Mouse (Mus musculus) bone marrow macrophage, adult 2 months (primary cell): ENCODE data around the gene Hist1h2aa. TPM values are rescaled to one million over a fixed set of nuclear protein-coding genes. Genes with fewer than 3 reads are reported as not detected.

ENCODE experiments used
- H3K27ac ChIP-seq: 2 replicates; pipeline ENCODE4 v1.5.1; 2012; ENCODE audit warnings: low read depth, low read length; ENCODE audit not compliant: insufficient read depth
- H3K4me1 ChIP-seq: 2 replicates; pipeline ENCODE4 v1.6.1; 2012; ENCODE audit warnings: low read length; ENCODE audit not compliant: control insufficient read depth, insufficient read depth
- H3K4me3 ChIP-seq: 2 replicates; pipeline ENCODE4 v1.5.1; 2012; ENCODE audit warnings: mild to moderate bottlenecking, low read length, moderate library complexity; ENCODE audit not compliant: insufficient read depth
- CTCF ChIP-seq: IDR thresholded peaks from 2 replicates; pipeline ENCODE4 v1.5.1; 2012; ENCODE audit warnings: low read depth, mild to moderate bottlenecking, low read length, moderate library complexity
- POLR2A ChIP-seq: IDR thresholded peaks from 2 replicates; pipeline ENCODE4 v1.6.1; 2012; ENCODE audit warnings: mild to moderate bottlenecking, low read depth, low read length, borderline replicate concordance
- polyA plus RNA-seq: library from polyadenylated mRNA; stranded (reverse); fragments of >200 nt; gene quantifications from 2 replicates; pipeline ENCODE4 v1.2.4, GENCODE M21; 2012; ENCODE audit not compliant: missing spikeins, insufficient read depth, insufficient read length

Hist1h2aa gene
- polyA plus RNA-seq, 1 experiment: not detected

DNA sequence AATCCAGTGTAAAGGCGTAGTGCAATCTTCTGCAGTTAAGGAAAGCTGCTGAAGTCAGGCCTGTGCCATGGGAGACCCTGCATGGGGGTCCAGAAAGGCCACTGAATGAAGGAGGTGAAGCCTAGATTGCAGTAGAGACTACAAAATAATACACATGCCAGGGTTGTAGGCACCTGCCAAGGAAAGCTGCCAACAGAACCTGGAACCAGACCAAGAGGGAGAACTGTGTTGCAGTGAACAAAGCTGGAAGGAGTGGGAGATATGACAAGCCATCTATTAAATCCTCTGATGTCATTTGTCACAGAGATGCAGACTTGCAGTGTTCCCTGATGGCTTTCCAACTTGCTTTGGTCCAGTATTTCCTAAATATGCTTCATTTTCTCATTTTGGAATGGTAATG is 4.4 kb downstream of the Hist1h2aa start:
- H3K4me1 ChIP-seq: no peaks in the 10 kb centered on the region
- no peak overlapping the region for H3K27ac ChIP-seq
- TF ChIP-seq CTCF (no peak), POLR2A (no peak)
- H3K4me3 ChIP-seq: no peak overlapping the region

DNA sequence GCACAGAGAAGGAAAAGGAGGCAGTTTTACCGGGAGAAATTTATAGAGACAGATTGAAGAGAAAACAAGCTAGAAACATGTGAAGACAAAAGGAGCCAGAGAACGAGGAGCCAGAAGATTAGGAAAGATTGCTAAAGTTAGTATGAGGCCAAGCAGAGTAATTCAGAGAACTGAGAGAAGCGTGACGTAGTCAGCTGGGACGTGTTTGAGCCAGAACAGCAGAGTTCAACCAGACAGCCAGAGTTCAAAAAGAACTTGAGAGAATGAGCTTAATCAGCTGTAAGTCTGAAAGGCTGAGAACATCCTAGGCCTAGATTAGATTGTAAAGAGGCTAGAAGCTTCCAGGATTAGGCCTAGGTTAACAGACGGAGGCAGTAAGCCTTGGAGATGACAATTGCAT is 6.0 kb downstream of the Hist1h2aa start:
- TF ChIP-seq CTCF (no peak), POLR2A (no peak)

DNA sequence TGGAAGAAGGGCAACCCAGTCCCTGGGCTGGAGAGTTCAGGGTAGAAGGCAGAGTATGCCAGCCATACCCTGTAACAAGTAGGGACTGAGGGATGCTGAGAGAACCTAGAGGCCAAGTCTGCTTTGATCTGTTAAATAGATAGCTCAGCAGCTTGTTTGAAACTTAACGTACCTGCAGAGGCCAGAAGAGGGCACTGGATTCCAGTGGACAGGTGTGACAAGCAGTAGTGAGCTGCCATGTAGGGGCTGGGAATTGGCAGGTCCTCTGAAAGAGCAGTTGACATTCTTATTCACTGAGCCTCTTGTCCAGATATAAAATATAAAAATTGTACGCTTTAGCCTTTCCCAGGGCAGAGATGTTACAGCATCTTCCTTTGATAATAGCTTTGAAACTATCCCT is 8.6 kb downstream of the Hist1h2aa start:
- Histone ChIP-seq H3K4me1 (no peaks in the 10 kb centered on the region), H3K27ac (no peak overlapping the region), H3K4me3 (no peak overlapping the region)
- TF ChIP-seq POLR2A: no peak
- TF ChIP-seq CTCF: no peak

More for the DNA sequence above, 6.0 kb downstream of the Hist1h2aa start:
- Histone ChIP-seq H3K4me1 (no peaks in the 10 kb centered on the region), H3K4me3 (no peak overlapping the region), H3K27ac (no peak overlapping the region)

DNA sequence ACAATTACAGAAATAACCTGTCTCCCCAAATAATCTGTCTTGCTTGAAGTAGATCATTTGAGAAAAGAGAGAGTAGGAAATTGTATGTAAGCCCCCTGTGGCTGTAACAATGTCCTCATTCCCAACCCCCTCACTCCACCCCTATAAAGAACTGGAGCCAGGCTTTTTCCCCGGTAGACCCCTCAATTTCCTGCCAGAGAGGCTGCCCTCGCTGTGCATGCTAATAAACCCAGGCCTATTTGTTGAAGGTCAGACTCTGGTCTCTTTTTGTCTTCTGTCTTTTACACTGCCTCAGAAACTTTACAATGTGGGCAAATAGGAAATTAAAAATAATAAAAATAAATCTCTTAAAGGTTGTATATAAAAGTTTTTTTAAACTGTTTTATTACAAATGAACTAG is 12.0 kb downstream of the Hist1h2aa start:
- H3K27ac ChIP-seq: no peak overlapping the region
- no peaks in the 10 kb centered on the region for H3K4me1 ChIP-seq
- no peak for TF ChIP-seq POLR2A
- no peak for TF ChIP-seq CTCF
- no peak overlapping the region for H3K4me3 ChIP-seq

DNA sequence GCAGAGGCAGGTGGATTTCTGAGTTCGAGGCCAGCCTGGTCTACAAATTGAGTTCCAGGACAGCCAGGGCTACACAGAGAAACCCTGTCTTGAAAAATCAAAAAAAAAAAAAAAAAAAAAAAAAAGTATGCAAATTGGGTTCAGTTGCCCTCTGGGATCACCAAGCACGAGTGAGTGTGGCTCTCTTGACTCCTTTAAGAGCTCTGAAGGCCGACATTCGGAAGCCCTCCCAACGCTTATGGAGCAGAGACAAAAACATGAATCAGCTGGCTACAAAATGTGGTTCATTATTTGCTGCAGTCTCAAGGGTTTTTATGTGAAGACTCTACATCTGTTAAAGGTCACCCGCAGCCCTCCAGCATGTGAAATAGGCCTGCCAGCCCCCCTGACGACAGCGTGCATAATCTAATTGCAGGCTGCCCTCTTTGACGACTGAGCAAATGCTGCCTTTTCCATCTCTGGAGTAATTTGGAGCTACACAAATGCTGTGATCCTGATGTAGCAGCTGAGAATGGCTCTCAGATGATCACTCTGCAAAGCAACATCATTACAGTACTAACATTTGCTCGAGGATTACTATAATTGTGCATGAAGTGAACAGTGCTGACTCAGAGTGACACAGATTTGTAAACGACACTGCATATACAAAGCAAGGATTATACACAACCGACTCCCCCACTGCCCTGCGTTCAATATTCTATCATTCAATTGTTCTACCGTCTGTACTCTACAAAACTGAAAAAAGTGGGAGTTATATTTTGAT is 15.4 kb downstream of the Hist1h2aa start:
- TF ChIP-seq POLR2A: no peak
- TF ChIP-seq CTCF: no peak
- Histone ChIP-seq H3K4me3 (no peak overlapping the region), H3K27ac (no peak overlapping the region), H3K4me1 (no peaks in the 10 kb centered on the region)

DNA sequence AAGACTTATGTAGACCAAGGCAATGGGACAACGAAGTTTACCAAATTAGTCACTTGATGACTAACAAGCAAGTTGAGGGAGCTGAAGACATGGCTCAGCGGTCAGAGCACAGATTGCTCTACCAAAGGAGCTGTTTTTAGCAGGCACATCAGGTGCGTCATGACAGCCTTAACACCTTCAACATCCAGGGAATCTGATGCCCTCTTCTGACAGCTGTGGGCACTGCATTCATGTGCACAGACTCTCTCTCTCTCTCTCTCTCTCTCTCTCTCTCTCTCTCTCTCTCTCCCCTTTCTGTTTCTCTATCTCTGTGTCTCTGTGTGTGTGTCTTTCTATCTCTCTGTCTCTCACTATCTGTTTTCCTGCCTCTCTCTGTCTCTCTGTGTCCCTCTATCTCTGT is 16.7 kb downstream of the Hist1h2aa start:
- no peaks in the 10 kb centered on the region for H3K4me1 ChIP-seq
- H3K27ac ChIP-seq: no peak overlapping the region
- TF ChIP-seq CTCF (no peak), POLR2A (no peak)
- H3K4me3 ChIP-seq: no peak overlapping the region

DNA sequence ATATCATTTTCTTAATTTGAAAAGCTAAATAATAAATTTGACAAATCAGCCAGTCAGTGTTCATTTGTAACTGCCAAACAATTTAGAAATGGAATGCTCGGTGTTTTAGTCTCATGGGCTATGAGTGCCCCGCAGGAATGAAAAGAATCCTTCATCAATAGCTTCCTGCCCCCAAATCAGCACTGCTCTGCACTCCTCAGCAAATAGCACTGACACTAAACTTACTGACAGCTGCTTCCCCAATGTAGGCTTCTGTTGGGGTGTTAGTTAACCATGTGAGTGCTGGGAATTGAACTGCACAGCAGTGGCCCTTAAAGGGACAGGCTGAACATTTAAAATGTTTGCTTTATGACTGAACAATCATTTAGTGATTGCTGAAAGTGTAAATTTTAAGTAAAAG is 25.5 kb downstream of the Hist1h2aa start:
- TF ChIP-seq POLR2A: no peak
- TF ChIP-seq CTCF: no peak
- Histone ChIP-seq H3K4me1 (no peaks in the 10 kb centered on the region), H3K27ac (no peak overlapping the region), H3K4me3 (no peak overlapping the region)

DNA sequence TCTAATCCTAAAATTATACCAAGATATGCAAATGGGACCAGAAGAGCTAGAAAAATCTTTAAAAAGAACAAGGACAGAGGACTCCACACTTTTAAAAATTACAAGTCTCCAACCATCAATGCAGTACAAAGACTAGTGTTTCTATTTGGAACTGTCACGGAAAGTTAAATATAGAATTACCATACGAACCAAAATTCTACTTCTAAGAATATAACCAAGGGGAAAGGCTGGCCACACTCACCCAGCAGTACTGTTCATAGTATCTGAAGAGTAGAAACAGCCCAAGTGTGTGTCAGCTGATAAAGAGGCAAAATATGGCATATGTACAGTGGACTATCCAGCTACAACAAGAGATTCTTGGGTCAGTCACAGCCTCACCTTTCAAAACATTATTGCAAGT is 30.6 kb downstream of the Hist1h2aa start:
- TF ChIP-seq CTCF (no peak), POLR2A (no peak)
- Histone ChIP-seq H3K4me1 (no peaks in the 10 kb centered on the region), H3K4me3 (no peak overlapping the region), H3K27ac (no peak overlapping the region)

DNA sequence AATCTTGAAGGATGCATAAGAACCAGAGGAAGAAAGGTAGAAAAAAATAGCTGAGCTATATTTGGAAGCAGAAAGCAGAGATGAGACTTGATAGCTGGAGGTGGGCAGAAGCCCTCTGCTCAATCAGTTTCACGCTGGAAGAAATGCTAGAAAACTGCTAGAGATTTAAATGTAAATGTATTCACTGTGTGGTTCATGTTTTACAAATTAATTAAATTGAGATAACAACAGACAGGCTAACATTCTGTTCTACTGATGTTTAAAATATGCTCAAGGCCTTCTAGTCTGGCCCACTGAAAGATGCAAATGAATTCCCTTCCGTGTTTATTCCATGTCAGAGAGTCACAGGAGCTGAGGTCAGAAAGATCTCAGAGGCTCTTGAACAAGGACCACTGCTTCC is 37.6 kb downstream of the Hist1h2aa start:
- no peaks in the 10 kb centered on the region for H3K4me1 ChIP-seq
- no peak for TF ChIP-seq CTCF
- TF ChIP-seq POLR2A: no peak
- no peak overlapping the region for H3K27ac ChIP-seq
- no peak overlapping the region for H3K4me3 ChIP-seq

DNA sequence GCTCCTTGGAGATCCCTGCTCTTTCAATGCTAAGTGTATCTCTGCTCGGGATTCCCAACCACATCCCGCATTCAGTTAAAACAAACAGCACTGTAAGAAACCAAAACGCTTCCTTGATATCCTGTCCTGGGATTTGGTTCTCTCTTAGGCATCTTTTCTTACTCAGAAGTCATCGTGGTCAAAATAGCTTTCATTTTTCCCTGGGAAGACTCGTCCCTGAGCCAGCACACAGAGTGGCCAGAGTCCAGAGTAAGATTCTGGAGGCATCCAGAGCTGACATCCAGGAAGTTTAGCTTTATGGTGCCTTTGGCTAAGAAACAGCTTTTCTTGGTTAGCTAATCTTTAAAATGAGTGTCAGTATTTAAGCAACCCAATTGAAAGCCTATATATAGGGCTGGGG is 38.0 kb downstream of the Hist1h2aa start:
- Histone ChIP-seq H3K27ac (no peak overlapping the region), H3K4me3 (no peak overlapping the region), H3K4me1 (no peaks in the 10 kb centered on the region)
- TF ChIP-seq POLR2A (no peak), CTCF (no peak)

Other genes starting within 250 kb of the Hist1h2aa start
- 0.62 TPM in 1 of 2 replicates, not detected in the other for gene Hist1h1t, start 238.6 kb upstream of the Hist1h2aa start, polyA plus RNA-seq
- not detected in 2 replicates for gene Hist1h4c, start 236.0 kb upstream of the Hist1h2aa start, polyA plus RNA-seq
- 95.3 and 104 TPM in 2 replicates for gene Hfe, start 223.6 kb upstream of the Hist1h2aa start, polyA plus RNA-seq
- 75.5 and 80.8 TPM in 2 replicates for gene Hist1h1c, start 195.7 kb upstream of the Hist1h2aa start, polyA plus RNA-seq
- gene Hist1h3c, start 188.9 kb upstream of the Hist1h2aa start, polyA plus RNA-seq: 1.2 TPM in 1 of 2 replicates, not detected in the other
- 1.3 TPM in 1 of 2 replicates, not detected in the other for gene Hist1h2bb, start 187.7 kb upstream of the Hist1h2aa start, polyA plus RNA-seq
- gene Hist1h2ab, start 183.3 kb upstream of the Hist1h2aa start, polyA plus RNA-seq: 4.3 and 8.4 TPM in 2 replicates
- gene Hist1h3b, start 182.2 kb upstream of the Hist1h2aa start, polyA plus RNA-seq: 2.1 and 4.8 TPM in 2 replicates
- 4.5 and 5.1 TPM in 2 replicates for gene Hist1h4b, start 177.4 kb upstream of the Hist1h2aa start, polyA plus RNA-seq
- gene Hist1h4a, start 173.2 kb upstream of the Hist1h2aa start, polyA plus RNA-seq: not detected in 2 replicates
- gene Hist1h3a, start 172.1 kb upstream of the Hist1h2aa start, polyA plus RNA-seq: not detected in 2 replicates
- not detected in 2 replicates for gene Hist1h1a, start 170.8 kb upstream of the Hist1h2aa start, polyA plus RNA-seq
- not detected in 2 replicates for gene Trim38, start 164.5 kb upstream of the Hist1h2aa start, polyA plus RNA-seq
- gene Slc17a2, start 127.5 kb upstream of the Hist1h2aa start, polyA plus RNA-seq: not detected in 2 replicates
- gene Slc17a3, start 95.0 kb upstream of the Hist1h2aa start, polyA plus RNA-seq: not detected in 2 replicates
- gene Slc17a1, start 66.7 kb upstream of the Hist1h2aa start, polyA plus RNA-seq: not detected in 2 replicates
- not detected in 2 replicates for gene Slc17a4, start 19.5 kb upstream of the Hist1h2aa start, polyA plus RNA-seq
- gene Hist1h2ba, start 306 bp upstream of the Hist1h2aa start, polyA plus RNA-seq: not detected in 2 replicates
- gene Scgn, start 56.8 kb downstream of the Hist1h2aa start, polyA plus RNA-seq: not detected in 2 replicates